Mouse (Mus musculus): ENCODE measurements around the gene Tmcc3. TPM values are rescaled to one million over a fixed set of nuclear protein-coding genes. Genes with fewer than 3 reads are reported as not detected.

Tmcc3 gene
- total and polyA plus RNA-seq, 3 experiments: 11.3 to 30.1 (median 23.1) TPM

DNA sequence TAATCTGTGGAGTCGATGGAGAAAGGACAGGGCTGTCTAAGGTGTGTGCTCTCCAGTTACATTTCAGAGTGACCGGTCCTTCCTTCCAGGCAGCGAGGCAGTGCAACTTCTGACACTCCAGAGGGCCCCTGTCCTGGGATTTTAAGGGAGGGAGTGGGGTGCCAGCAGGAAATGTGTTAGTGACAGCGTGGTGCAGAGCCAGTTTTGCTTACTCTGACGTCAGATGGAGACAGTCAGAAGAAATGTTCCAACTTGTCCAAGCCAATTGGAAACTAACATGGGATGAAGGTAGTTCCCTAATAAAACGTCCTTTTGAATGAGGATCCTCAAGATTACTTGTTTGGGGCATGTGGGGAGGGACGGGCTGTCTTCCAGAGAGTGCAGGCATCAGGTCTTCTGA lies 258.0 kb downstream of the Tmcc3 start:
- H3K9me3 ChIP-seq (replicated peaks; ENCODE audit: low read length): no peaks in the 10 kb centered on the region
- in situ Hi-C loops (cut with MboI; ENCODE audit: low pct_ligation_motif_present, low pct_unique_long_range_greater_than_20kb, low sequenced_read_pairs): no loop called here
- no peak for DNase-seq (ENCODE audit: extremely low read depth)
- H3K4me2 ChIP-seq (ENCODE audit: insufficient read depth, low read depth, poor library complexity, severe bottlenecking): no peak overlapping the region
- no peaks in the 10 kb centered on the region for H3K27me3 ChIP-seq (replicated peaks)
- H3K9ac ChIP-seq (ENCODE audit: insufficient read depth, low read depth): no peak overlapping the region
- no peak for TF ChIP-seq TCF12 (IDR thresholded peaks at IDR 0.05; ENCODE audit: low read depth, low read length)
- TF ChIP-seq CTCF (conservative IDR thresholded peaks at IDR 0.05 in 1 of 2, IDR thresholded peaks at IDR 0.05 in 1 of 2; ENCODE audit: low read depth in 2 of 2, low read length in 2 of 2): no peak
- no peak for TF ChIP-seq BHLHE40 (IDR thresholded peaks at IDR 0.05; ENCODE audit: low read depth, low read length)
- TF ChIP-seq PAX5 (IDR thresholded peaks at IDR 0.05; ENCODE audit: low read length): no peak
- TF ChIP-seq ZMIZ1 (IDR thresholded peaks at IDR 0.05; ENCODE audit: low read depth, low read length): no peak
- TF ChIP-seq GABPA (IDR thresholded peaks at IDR 0.05; ENCODE audit: insufficient replicate concordance, low read depth, low read length): no peak
- TF ChIP-seq ZKSCAN1 (IDR thresholded peaks at IDR 0.05; ENCODE audit: borderline replicate concordance, low read depth, low read length): no peak
- no peak for TF ChIP-seq NELFE (IDR thresholded peaks at IDR 0.05; ENCODE audit: low read depth, low read length)
- no peak for TF ChIP-seq HCFC1 (IDR thresholded peaks at IDR 0.05; ENCODE audit: low read depth, low read length)
- no peak for TF ChIP-seq POLR2A (IDR thresholded peaks at IDR 0.05; ENCODE audit: low read depth, low read length)
- no peak for TF ChIP-seq MXI1 (IDR thresholded peaks at IDR 0.05; ENCODE audit: low read depth, low read length)
- no peak for TF ChIP-seq KAT2A (IDR thresholded peaks at IDR 0.05; ENCODE audit: insufficient replicate concordance, low read length)
- TF ChIP-seq ELF1 (IDR thresholded peaks at IDR 0.05; ENCODE audit: low read depth, low read length): no peak
- TF ChIP-seq POLR2AphosphoS2 (IDR thresholded peaks at IDR 0.05; ENCODE audit: low read depth, low read length): no peak
- no peak for TF ChIP-seq CHD1 (IDR thresholded peaks at IDR 0.05; ENCODE audit: low read depth, low read length)
- TF ChIP-seq SIN3A (IDR thresholded peaks at IDR 0.05; ENCODE audit: low read length): no peak
- TF ChIP-seq IRF4 (IDR thresholded peaks at IDR 0.05; ENCODE audit: low read depth, low read length): no peak
- no peaks in the 10 kb centered on the region; the same call in 1 of the 2 replicates for H3K79me2 ChIP-seq (replicated peaks; ENCODE audit: control insufficient read depth, extremely low read depth, insufficient read depth, poor library complexity, severe bottlenecking)
- H3K36me3 ChIP-seq (replicated peaks in 1 of 2; ENCODE audit: control insufficient read depth in 1 of 2, insufficient read depth in 1 of 2, low read length in 1 of 2): peaks cover 20 to 63% of the 10 kb centered on the region in 2 experiments
- H3K4me1 ChIP-seq (ENCODE audit: control insufficient read depth in 1 of 2, insufficient read depth in 2 of 2): peaks cover 12 to 17% of the 10 kb centered on the region in 2 experiments
- dilution Hi-C loops (cut with MboI; ENCODE audit: extremely low pct_ligation_motif_present, extremely low pct_unique_long_range_greater_than_20kb, low sequenced_read_pairs): no loop called here
- H3K27ac ChIP-seq (ENCODE audit: insufficient read depth, low read depth): no peak overlapping the region
- H3K4me3 ChIP-seq (replicated peaks in 1 of 3; ENCODE audit: low read depth in 2 of 3, low read length in 2 of 3, poor library complexity in 1 of 3): no peak overlapping the region

DNA sequence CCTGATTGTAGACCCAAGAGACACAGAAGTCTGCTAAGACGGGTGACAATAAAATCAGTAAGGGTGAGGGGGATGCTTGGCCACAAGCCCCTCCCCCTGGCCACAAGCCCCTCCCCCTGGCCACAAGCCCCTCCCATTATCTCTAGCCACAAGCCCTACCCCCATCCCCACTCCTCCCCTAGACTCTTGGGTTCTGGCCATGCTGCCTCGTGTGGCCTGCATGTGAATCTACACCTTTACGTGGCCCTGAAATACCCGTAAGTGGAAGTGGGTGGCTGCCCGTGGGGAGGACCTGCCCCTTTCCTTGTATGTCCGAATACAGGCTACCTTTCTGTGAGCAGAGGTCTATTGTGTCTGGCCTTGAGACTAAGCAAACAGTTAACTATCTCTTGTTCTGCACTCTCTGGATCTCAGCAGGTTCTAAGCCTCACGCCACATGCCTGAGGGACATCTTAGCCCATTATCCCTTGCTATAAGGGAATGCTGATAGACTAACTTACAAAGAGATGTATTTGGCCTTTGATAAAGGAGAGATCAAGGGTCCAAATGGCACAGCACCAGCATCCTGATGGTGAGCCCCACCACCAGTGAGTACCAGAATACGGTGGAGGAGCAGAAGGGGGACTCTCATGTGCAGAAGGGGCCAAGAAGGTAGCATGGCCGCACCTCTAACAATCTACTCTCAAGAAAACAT lies 260.3 kb downstream of the Tmcc3 start:
- dilution Hi-C loops (cut with MboI; ENCODE audit: extremely low pct_ligation_motif_present, extremely low pct_unique_long_range_greater_than_20kb, low sequenced_read_pairs): no loop called here
- Histone ChIP-seq H3K4me1 (ENCODE audit: control insufficient read depth in 1 of 2, insufficient read depth in 2 of 2) (peaks cover 12 to 17% of the 10 kb centered on the region in 2 experiments), H3K9me3 (replicated peaks; ENCODE audit: low read length) (no peaks in the 10 kb centered on the region), H3K36me3 (replicated peaks in 1 of 2; ENCODE audit: control insufficient read depth in 1 of 2, insufficient read depth in 1 of 2, low read length in 1 of 2) (peaks cover 11 to 68% of the 10 kb centered on the region in 2 experiments), H3K79me2 (replicated peaks; ENCODE audit: control insufficient read depth, extremely low read depth, insufficient read depth, poor library complexity, severe bottlenecking) (no peaks in the 10 kb centered on the region), H3K9ac (ENCODE audit: insufficient read depth, low read depth) (no peak overlapping the region), H3K27ac (ENCODE audit: insufficient read depth, low read depth) (no peak overlapping the region), H3K4me3 (replicated peaks in 1 of 3; ENCODE audit: low read depth in 2 of 3, low read length in 2 of 3, poor library complexity in 1 of 3) (no peak overlapping the region), H3K4me2 (ENCODE audit: insufficient read depth, low read depth, poor library complexity, severe bottlenecking) (no peak overlapping the region), H3K27me3 (replicated peaks) (no peaks in the 10 kb centered on the region)
- TF ChIP-seq IRF4 (IDR thresholded peaks at IDR 0.05; ENCODE audit: low read depth, low read length): no peak
- peak in 1 of 2 experiments; percentile 16; a peak in 1 of 4 replicates for TF ChIP-seq CTCF (conservative IDR thresholded peaks at IDR 0.05 in 1 of 2, IDR thresholded peaks at IDR 0.05 in 1 of 2; ENCODE audit: low read depth in 2 of 2, low read length in 2 of 2)
- no peak; the same call in none of the 2 replicates for TF ChIP-seq RAD21 (IDR thresholded peaks at IDR 0.05; ENCODE audit: low read depth, low read length)
- TF ChIP-seq PAX5 (IDR thresholded peaks at IDR 0.05; ENCODE audit: low read length): no peak
- in situ Hi-C loops (cut with MboI; ENCODE audit: low pct_ligation_motif_present, low pct_unique_long_range_greater_than_20kb, low sequenced_read_pairs): no loop called here
- peak; percentile 31 for DNase-seq (ENCODE audit: extremely low read depth)
